ENCODE assay signal across 8 mouse cellular contexts in genomic region chr13:4608961-4609409, GRCm38 (mm10). TPM values are rescaled to one million over a fixed set of nuclear protein-coding genes. Genes with fewer than 3 reads are reported as not detected.
DNase-seq lines count a peak whose midpoint lies in the region; ATAC-seq and TF ChIP-seq lines count a peak whose summit lies in the region.

Gene Akr1e1 (minus strand): TSS chr13:4609174.

- H3K27me3 ChIP-seq in CH12.LX (replicated peaks) = no peaks in the 10 kb centered on the region
- no peaks in the 10 kb centered on the region for H3K27me3 ChIP-seq in forebrain, embryonic 11.5 days (ENCODE audit: control insufficient read depth, insufficient read depth, low read length)
- H3K27me3 ChIP-seq in heart, embryonic 16.5 days (ENCODE audit: control insufficient read depth, insufficient read depth, low read length) = no peaks in the 10 kb centered on the region; the same call in 1 of the 2 replicates
- no peaks in the 10 kb centered on the region for H3K27me3 ChIP-seq in liver, embryonic 15.5 days
- no peaks in the 10 kb centered on the region for H3K27me3 ChIP-seq in neural tube, embryonic 12.5 days (replicated peaks)

- peak; percentile 71 for TF ChIP-seq POLR2A in CH12.LX (IDR thresholded peaks at IDR 0.05; ENCODE audit: low read depth, low read length)

- peak within 1 kb of the TSS; percentile 65 to 75 (median 74) for H3K4me3 ChIP-seq in CH12.LX (replicated peaks in 1 of 3; ENCODE audit: low read depth in 2 of 3, low read length in 2 of 3, poor library complexity in 1 of 3)
- peak within 1 kb of the TSS; percentile 56 for H3K4me3 ChIP-seq in forebrain, embryonic 11.5 days (ENCODE audit: low read depth, low read length)
- peak within 1 kb of the TSS; percentile 64 for H3K4me3 ChIP-seq in heart, embryonic 16.5 days (ENCODE audit: low read length)
- H3K4me3 ChIP-seq in liver, embryonic 15.5 days (replicated peaks) = peak within 1 kb of the TSS; percentile 67
- H3K4me3 ChIP-seq in neural tube, embryonic 12.5 days = peak within 1 kb of the TSS; percentile 58

- no peak within 1 kb of the TSS for H3K27ac ChIP-seq in CH12.LX (ENCODE audit: insufficient read depth, low read depth)
- H3K27ac ChIP-seq in forebrain, embryonic 11.5 days (ENCODE audit: low read depth, low read length) = no peak within 1 kb of the TSS
- H3K27ac ChIP-seq in heart, embryonic 16.5 days (ENCODE audit: low read length) = peak within 1 kb of the TSS; percentile 50
- H3K27ac ChIP-seq in liver, embryonic 15.5 days (replicated peaks) = no peak within 1 kb of the TSS
- no peak within 1 kb of the TSS for H3K27ac ChIP-seq in neural tube, embryonic 12.5 days

- H3K79me2 ChIP-seq in CH12.LX (replicated peaks; ENCODE audit: control insufficient read depth, extremely low read depth, insufficient read depth, poor library complexity, severe bottlenecking) = no peaks in the 10 kb centered on the region; the same call in none of the 2 replicates

- peak; percentile 94 for DNase-seq in CH12.LX (ENCODE audit: extremely low read depth)
- DNase-seq in c-Kit-positive CD71-positive TER-119-negative erythroid progenitor cells, embryonic 14.5 days (ENCODE audit: low read depth) = peak; percentile 70
- peak; percentile 85 for DNase-seq in forebrain, embryonic 11.5 days (ENCODE audit: low spot score)
- peak; percentile 89 to 96 for DNase-seq in kidney, postnatal 36 days
- DNase-seq in telencephalon, adult 2 months (ENCODE audit: low read depth, low spot score) = peak; percentile 98

- ATAC-seq in forebrain, embryonic 11.5 days (replicated peaks; ENCODE audit: low FRiP score) = peak; percentile 100
- ATAC-seq in heart, embryonic 16.5 days (replicated peaks; ENCODE audit: extremely low read depth, insufficient read depth, low FRiP score) = peak; percentile 100
- peak; percentile 99 for ATAC-seq in liver, embryonic 15.5 days (ENCODE audit: insufficient read depth)
- ATAC-seq in neural tube, embryonic 12.5 days (ENCODE audit: low FRiP score, low read depth) = peak; percentile 100

- H3K4me1 ChIP-seq in CH12.LX (ENCODE audit: control insufficient read depth in 1 of 2, insufficient read depth in 2 of 2) = peaks cover 0 to 9% of the 10 kb centered on the region in 2 experiments; a peak in 1 of 4 replicates
- no peaks in the 10 kb centered on the region for H3K4me1 ChIP-seq in forebrain, embryonic 11.5 days (replicated peaks; ENCODE audit: control insufficient read depth, insufficient read depth, low read length)
- peaks cover 2% of the 10 kb centered on the region; the same call in 1 of the 2 replicates for H3K4me1 ChIP-seq in heart, embryonic 16.5 days (ENCODE audit: control insufficient read depth, insufficient read depth, low read length)
- no peaks in the 10 kb centered on the region for H3K4me1 ChIP-seq in liver, embryonic 15.5 days (replicated peaks)
- no peaks in the 10 kb centered on the region for H3K4me1 ChIP-seq in neural tube, embryonic 12.5 days

- in situ Hi-C loops in CH12.LX (cut with MboI; ENCODE audit: low pct_ligation_motif_present, low pct_unique_long_range_greater_than_20kb, low sequenced_read_pairs) = loop anchor here (25.0 kb wide), 1 partner anchor 472 kb away; no protein-coding TSS in a partner anchor

- H3K9ac ChIP-seq in CH12.LX (ENCODE audit: insufficient read depth, low read depth) = peak within 1 kb of the TSS; percentile 82
- H3K9ac ChIP-seq in forebrain, embryonic 11.5 days (ENCODE audit: low read length) = peak within 1 kb of the TSS; percentile 72
- peak within 1 kb of the TSS; percentile 75 for H3K9ac ChIP-seq in heart, embryonic 16.5 days (ENCODE audit: low read length)
- peak within 1 kb of the TSS; percentile 51 for H3K9ac ChIP-seq in liver, embryonic 15.5 days
- H3K9ac ChIP-seq in neural tube, embryonic 12.5 days = peak within 1 kb of the TSS; percentile 64

- TF ChIP-seq CTCF in CH12.LX (conservative IDR thresholded peaks at IDR 0.05 in 1 of 2, IDR thresholded peaks at IDR 0.05 in 1 of 2; ENCODE audit: low read depth in 2 of 2, low read length in 2 of 2) = no peak

- H3K36me3 ChIP-seq in CH12.LX (replicated peaks in 1 of 2; ENCODE audit: control insufficient read depth in 1 of 2, insufficient read depth in 1 of 2, low read length in 1 of 2) = peaks cover 3 to 23% of the 10 kb centered on the region in 2 experiments
- H3K36me3 ChIP-seq in forebrain, embryonic 11.5 days (ENCODE audit: control insufficient read depth, insufficient read depth, low read length) = no peaks in the 10 kb centered on the region
- no peaks in the 10 kb centered on the region for H3K36me3 ChIP-seq in heart, embryonic 16.5 days (ENCODE audit: control insufficient read depth, insufficient read depth)
- 0 out of 2 replicates have a peak, but pooled peaks cover 2% of the 10 kb centered on the region for H3K36me3 ChIP-seq in liver, embryonic 15.5 days (replicated peaks)
- H3K36me3 ChIP-seq in neural tube, embryonic 12.5 days = no peaks in the 10 kb centered on the region

- no peak for TF ChIP-seq RAD21 in CH12.LX (IDR thresholded peaks at IDR 0.05; ENCODE audit: low read depth, low read length)

- dilution Hi-C loops in CH12.LX (cut with MboI; ENCODE audit: extremely low pct_ligation_motif_present, extremely low pct_unique_long_range_greater_than_20kb, low sequenced_read_pairs) = no loop called here

- TF ChIP-seq EP300 in CH12.LX (IDR thresholded peaks at IDR 0.05; ENCODE audit: low read length) = no peak

- no peaks in the 10 kb centered on the region for H3K9me3 ChIP-seq in CH12.LX (replicated peaks; ENCODE audit: low read length)
- H3K9me3 ChIP-seq in forebrain, embryonic 11.5 days (ENCODE audit: control insufficient read depth, low read length) = no peaks in the 10 kb centered on the region
- H3K9me3 ChIP-seq in heart, embryonic 16.5 days (replicated peaks; ENCODE audit: control insufficient read depth, low read length) = no peaks in the 10 kb centered on the region
- no peaks in the 10 kb centered on the region for H3K9me3 ChIP-seq in liver, embryonic 15.5 days (replicated peaks)
- no peaks in the 10 kb centered on the region for H3K9me3 ChIP-seq in neural tube, embryonic 12.5 days

- peak within 1 kb of the TSS; percentile 67; the same call in 1 of the 2 replicates for H3K4me2 ChIP-seq in CH12.LX (ENCODE audit: insufficient read depth, low read depth, poor library complexity, severe bottlenecking)
- H3K4me2 ChIP-seq in forebrain, embryonic 11.5 days (ENCODE audit: low read depth, low read length, severe bottlenecking) = peak within 1 kb of the TSS; percentile 46
- H3K4me2 ChIP-seq in heart, embryonic 16.5 days (ENCODE audit: low read depth, low read length) = peak within 1 kb of the TSS; percentile 81
- H3K4me2 ChIP-seq in liver, embryonic 15.5 days = peak within 1 kb of the TSS; percentile 73
- H3K4me2 ChIP-seq in neural tube, embryonic 12.5 days (replicated peaks) = peak within 1 kb of the TSS; percentile 66

- WGBS in forebrain, embryonic 11.5 days = 5% methylated on average over 10 of the region's 10 CpGs
- WGBS in heart, embryonic 16.5 days = 5% methylated on average over 10 of the region's 10 CpGs
- WGBS in liver, embryonic 15.5 days (ENCODE audit: insufficient replicate concordance) = 3% methylated on average over 10 of the region's 10 CpGs
- WGBS in neural tube, embryonic 12.5 days = 8% methylated on average over 10 of the region's 10 CpGs

TF ChIP-seq in CH12.LX, 34 proteins besides CTCF, POLR2A, EP300 and RAD21:
- TF ChIP-seq CHD2 (IDR thresholded peaks at IDR 0.05; ENCODE audit: low read length) (peak; percentile 87), HCFC1 (IDR thresholded peaks at IDR 0.05; ENCODE audit: low read depth, low read length) (peak; percentile 65), IRF4 (IDR thresholded peaks at IDR 0.05; ENCODE audit: low read depth, low read length) (0 out of 2 replicates have a peak, but pooled peaks have one; percentile 13), NELFE (IDR thresholded peaks at IDR 0.05; ENCODE audit: low read depth, low read length) (peak; percentile 73), ELF1 (IDR thresholded peaks at IDR 0.05; ENCODE audit: low read depth, low read length) (peak; percentile 75; the same call in 1 of the 2 replicates), ZC3H11A (IDR thresholded peaks at IDR 0.05; ENCODE audit: low read depth, low read length) (no peak), ZMIZ1 (IDR thresholded peaks at IDR 0.05; ENCODE audit: low read depth, low read length) (peak; percentile 53), NRF1 (IDR thresholded peaks at IDR 0.05; ENCODE audit: low read depth, low read length) (peak; percentile 29; the same call in 1 of the 2 replicates), ZNF384 (IDR thresholded peaks at IDR 0.05; ENCODE audit: low read depth, low read length) (no peak), TCF12 (IDR thresholded peaks at IDR 0.05; ENCODE audit: low read depth, low read length) (0 out of 2 replicates have a peak, but pooled peaks have one; percentile 17), TBP (conservative IDR thresholded peaks at IDR 0.05; ENCODE audit: low read depth, low read length) (peak; percentile 76; the same call in 1 of the 2 replicates)

RNA-seq across cellular contexts. Expression of gene Akr1e1, which starts in this region (rescaled TPM):
- total RNA-seq in CH12.LX (2012; rRNA removed) (29.3 and 30.4 TPM in 2 replicates), CH12.LX (2014; rRNA removed) (29.7 and 34.7 TPM in 2 replicates)
- 36.6 and 58.3 TPM in 2 replicates for polyA plus RNA-seq in CH12.LX (2012; ENCODE audit: insufficient read length, low read depth)
- polyA plus RNA-seq in forebrain, embryonic 11.5 days (2014; fragmentation: Nextera tagmentation; extraction: Ambion mirVana) = 45.2 and 49.1 TPM in 2 replicates
- polyA plus RNA-seq in heart, embryonic 16.5 days (2015; fragmentation: Nextera tagmentation; extraction: Ambion mirVana) = 42.2 and 47.6 TPM in 2 replicates
- 17.1 and 17.4 TPM in 2 replicates for polyA plus RNA-seq in liver, embryonic 15.5 days (2015; fragmentation: Nextera tagmentation; extraction: Ambion mirVana)
- 45.7 and 53.1 TPM in 2 replicates for polyA plus RNA-seq in neural tube, embryonic 12.5 days (2016; fragmentation: Nextera tagmentation; extraction: Ambion mirVana)
